Mouse (Mus musculus): ENCODE measurements around the gene Ccr3. TPM values are rescaled to one million over a fixed set of nuclear protein-coding genes. Genes with fewer than 3 reads are reported as not detected.
"Not testable (repeated sequence)": the region's sequence is repeated elsewhere in the genome, so short reads cannot be mapped to it uniquely, and the experiment has no call there.

The Ccr3 gene
- total RNA-seq, 1 experiment, result not detected

DNA sequence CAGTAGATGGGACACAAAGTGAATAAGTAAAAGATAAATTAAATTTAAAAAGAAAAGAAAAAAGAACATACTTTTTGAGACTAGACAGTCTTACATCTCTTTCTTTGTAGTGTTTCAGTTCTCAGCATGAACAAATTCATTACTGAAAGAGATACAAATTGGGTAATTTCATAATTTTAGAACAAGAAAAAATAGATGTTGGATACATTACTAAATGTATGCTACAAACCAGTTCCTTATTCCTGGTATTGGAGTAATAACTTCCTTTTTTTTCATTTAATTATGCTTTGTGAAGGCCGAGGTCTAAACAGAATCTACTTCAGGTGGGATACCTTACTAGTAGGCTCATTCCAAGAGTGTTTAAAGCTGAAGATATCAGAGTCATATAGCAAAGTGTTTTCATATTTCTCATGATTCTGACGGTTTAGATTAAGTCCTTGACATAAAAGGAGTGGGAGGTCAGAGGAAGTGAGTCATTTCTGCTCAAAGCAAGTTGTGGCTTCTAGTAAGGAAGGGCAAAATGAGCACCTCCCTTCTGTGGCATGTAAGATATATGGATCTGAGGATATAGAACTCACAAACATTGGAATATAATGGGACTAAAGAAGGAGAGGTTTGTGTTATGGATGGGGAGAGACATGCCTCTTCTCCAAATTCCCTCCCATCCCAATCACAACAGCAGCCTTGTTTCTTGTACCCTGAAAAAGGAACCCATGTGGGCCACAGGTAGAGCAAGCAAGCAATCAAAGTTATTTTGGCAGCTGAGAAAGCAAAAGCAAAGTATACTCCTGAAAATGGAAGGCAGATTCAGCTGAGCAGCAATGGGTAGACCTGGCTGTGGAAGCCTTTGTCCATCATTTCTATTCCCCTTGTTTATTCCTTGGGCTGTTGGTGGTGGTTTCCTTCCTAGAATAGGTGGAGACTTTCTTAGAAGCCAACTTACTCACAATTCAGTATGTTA lies 46.6 kb downstream of the Ccr3 start:
- Histone ChIP-seq H3K27ac (ENCODE audit: insufficient read depth, low read depth, low read length, poor library complexity, severe bottlenecking) (no peak overlapping the region), H3K4me3 (ENCODE audit: insufficient read depth in 1 of 2, low read depth in 1 of 2, low read length in 2 of 2, poor library complexity in 1 of 2, severe bottlenecking in 1 of 2) (no peak overlapping the region), H3K9me3 (ENCODE audit: control insufficient read depth, insufficient read depth, low read depth, low read length) (no peaks in the 10 kb centered on the region), H3K4me1 (ENCODE audit: control insufficient read depth in 2 of 2, insufficient read depth in 2 of 2, low read length in 2 of 2, poor library complexity in 1 of 2) (no peaks in the 10 kb centered on the region), H3K9ac (ENCODE audit: insufficient read depth, low read depth, low read length, poor library complexity, severe bottlenecking) (no peak overlapping the region), H3K36me3 (ENCODE audit: control insufficient read depth, insufficient read depth, low read length, poor library complexity, severe bottlenecking) (no peaks in the 10 kb centered on the region)
- TF ChIP-seq ZC3H11A (IDR thresholded peaks at IDR 0.05; ENCODE audit: borderline replicate concordance, low read depth, low read length) (no peak), CHD2 (IDR thresholded peaks at IDR 0.05; ENCODE audit: low read depth, low read length) (no peak), ZNF384 (IDR thresholded peaks at IDR 0.05; ENCODE audit: low read depth, low read length) (no peak), HCFC1 (IDR thresholded peaks at IDR 0.05; ENCODE audit: borderline replicate concordance, insufficient read depth, low read length) (no peak)
- in situ Hi-C loops (cut with MboI; ENCODE audit: low sequenced_read_pairs in 2 of 2, unreplicated experiment in 2 of 2), result no loop called here
- DNase-seq (ENCODE audit: low read depth, low spot score), result no peak

DNA sequence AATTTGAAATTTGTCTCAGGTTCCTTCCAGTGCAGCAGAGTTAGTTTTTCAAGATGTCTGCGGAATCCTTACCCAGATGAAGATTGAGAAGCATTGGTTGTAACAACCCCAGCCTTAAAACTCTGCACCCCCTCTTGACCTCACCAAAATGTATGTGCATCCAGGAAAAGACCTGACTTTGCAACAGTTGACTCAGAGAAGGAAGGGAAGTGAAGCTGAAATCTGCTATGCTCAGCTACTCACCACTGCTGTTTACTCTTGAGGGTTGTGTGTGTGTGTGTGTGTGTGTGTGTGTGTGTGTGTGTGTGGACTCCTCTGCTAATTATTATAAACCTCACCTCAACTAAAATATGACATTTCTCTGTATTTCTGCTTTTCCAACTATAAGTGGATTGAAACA lies 49.7 kb downstream of the Ccr3 start:
- no peak overlapping the region for H3K27ac ChIP-seq (ENCODE audit: insufficient read depth, low read depth, low read length, poor library complexity, severe bottlenecking)
- DNase-seq (ENCODE audit: low read depth, low spot score), result no peak
- no peak overlapping the region for H3K4me3 ChIP-seq (ENCODE audit: insufficient read depth in 1 of 2, low read depth in 1 of 2, low read length in 2 of 2, poor library complexity in 1 of 2, severe bottlenecking in 1 of 2)
- in situ Hi-C loops (cut with MboI; ENCODE audit: low sequenced_read_pairs in 2 of 2, unreplicated experiment in 2 of 2), result no loop called here
- H3K9me3 ChIP-seq (ENCODE audit: control insufficient read depth, insufficient read depth, low read depth, low read length), result no peaks in the 10 kb centered on the region
- H3K36me3 ChIP-seq (ENCODE audit: control insufficient read depth, insufficient read depth, low read length, poor library complexity, severe bottlenecking), result no peaks in the 10 kb centered on the region
- TF ChIP-seq CHD2 (IDR thresholded peaks at IDR 0.05; ENCODE audit: low read depth, low read length), result no peak
- TF ChIP-seq ZC3H11A (IDR thresholded peaks at IDR 0.05; ENCODE audit: borderline replicate concordance, low read depth, low read length), result no peak
- no peak for TF ChIP-seq ZNF384 (IDR thresholded peaks at IDR 0.05; ENCODE audit: low read depth, low read length)
- no peak for TF ChIP-seq MAFK (IDR thresholded peaks at IDR 0.05; ENCODE audit: insufficient read depth, low read depth, low read length)
- no peak for TF ChIP-seq HCFC1 (IDR thresholded peaks at IDR 0.05; ENCODE audit: borderline replicate concordance, insufficient read depth, low read length)
- H3K4me1 ChIP-seq (ENCODE audit: control insufficient read depth in 2 of 2, insufficient read depth in 2 of 2, low read length in 2 of 2, poor library complexity in 1 of 2), result no peaks in the 10 kb centered on the region
- no peak overlapping the region for H3K9ac ChIP-seq (ENCODE audit: insufficient read depth, low read depth, low read length, poor library complexity, severe bottlenecking)

DNA sequence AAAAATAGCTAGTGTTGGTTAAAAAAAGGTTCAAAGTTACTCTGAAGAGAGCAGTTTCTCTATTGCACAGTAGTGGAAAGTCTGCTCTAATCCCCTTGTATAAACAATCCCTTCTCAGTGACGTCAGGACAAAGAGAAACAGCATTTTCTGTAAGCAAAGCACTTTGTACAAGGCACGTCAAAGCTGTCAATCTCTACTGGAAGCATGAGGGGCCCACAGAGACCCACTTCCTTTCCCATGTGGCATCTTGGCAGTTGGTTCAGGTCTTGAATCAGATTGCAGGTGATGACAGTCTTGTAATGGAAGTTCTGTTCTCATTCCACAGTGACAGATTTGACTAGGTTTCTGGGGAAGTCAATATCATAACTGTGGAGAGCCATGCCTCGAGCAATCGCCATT lies 58.0 kb downstream of the Ccr3 start:
- in situ Hi-C loops (cut with MboI; ENCODE audit: low sequenced_read_pairs in 2 of 2, unreplicated experiment in 2 of 2), result no loop called here
- TF ChIP-seq HCFC1 (IDR thresholded peaks at IDR 0.05; ENCODE audit: borderline replicate concordance, insufficient read depth, low read length), result no peak
- TF ChIP-seq MAFK (IDR thresholded peaks at IDR 0.05; ENCODE audit: insufficient read depth, low read depth, low read length), result no peak
- Histone ChIP-seq H3K4me3 (ENCODE audit: insufficient read depth in 1 of 2, low read depth in 1 of 2, low read length in 2 of 2, poor library complexity in 1 of 2, severe bottlenecking in 1 of 2) (no peak overlapping the region), H3K36me3 (ENCODE audit: control insufficient read depth, insufficient read depth, low read length, poor library complexity, severe bottlenecking) (no peaks in the 10 kb centered on the region), H3K4me1 (ENCODE audit: control insufficient read depth in 2 of 2, insufficient read depth in 2 of 2, low read length in 2 of 2, poor library complexity in 1 of 2) (no peaks in the 10 kb centered on the region), H3K9me3 (ENCODE audit: control insufficient read depth, insufficient read depth, low read depth, low read length) (no peaks in the 10 kb centered on the region), H3K9ac (ENCODE audit: insufficient read depth, low read depth, low read length, poor library complexity, severe bottlenecking) (no peak overlapping the region), H3K27ac (ENCODE audit: insufficient read depth, low read depth, low read length, poor library complexity, severe bottlenecking) (no peak overlapping the region)
- DNase-seq (ENCODE audit: low read depth, low spot score), result no peak

DNA sequence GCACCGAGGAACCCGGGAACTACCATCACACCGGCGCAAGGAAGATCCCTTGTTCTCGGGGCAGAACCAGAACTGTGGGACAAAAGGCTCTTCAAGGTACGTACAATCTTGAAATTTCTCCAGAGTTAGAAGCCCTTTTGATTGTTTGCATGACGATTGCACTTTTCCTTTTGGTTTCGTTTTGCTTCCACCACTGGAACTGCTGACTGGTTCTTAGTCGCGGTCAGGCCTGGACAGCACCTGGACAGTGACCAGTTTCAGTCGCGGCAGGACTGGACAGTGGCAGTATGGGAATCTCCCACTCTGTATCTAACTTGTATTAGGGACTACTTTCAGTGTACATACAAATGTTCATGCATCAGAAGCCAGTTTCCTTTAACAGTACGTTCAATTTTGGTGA lies 58.7 kb downstream of the Ccr3 start:
- DNase-seq (ENCODE audit: low read depth, low spot score); in situ Hi-C loops (cut with MboI; ENCODE audit: low sequenced_read_pairs in 2 of 2, unreplicated experiment in 2 of 2); H3K36me3 ChIP-seq (ENCODE audit: control insufficient read depth, insufficient read depth, low read length, poor library complexity, severe bottlenecking); H3K4me3 ChIP-seq (ENCODE audit: insufficient read depth in 1 of 2, low read depth in 1 of 2, low read length in 2 of 2, poor library complexity in 1 of 2, severe bottlenecking in 1 of 2); H3K9ac ChIP-seq (ENCODE audit: insufficient read depth, low read depth, low read length, poor library complexity, severe bottlenecking); H3K27ac ChIP-seq (ENCODE audit: insufficient read depth, low read depth, low read length, poor library complexity, severe bottlenecking); H3K4me1 ChIP-seq (ENCODE audit: control insufficient read depth in 2 of 2, insufficient read depth in 2 of 2, low read length in 2 of 2, poor library complexity in 1 of 2); H3K9me3 ChIP-seq (ENCODE audit: control insufficient read depth, insufficient read depth, low read depth, low read length): not testable (repeated sequence)

Other genes starting within 250 kb of the Ccr3 start
- gene Cxcr6, start 215.5 kb upstream of the Ccr3 start, total RNA-seq (2012; rRNA removed), result 0.16 and 1.3 TPM in 2 replicates
- gene Fyco1, start 170.1 kb upstream of the Ccr3 start, total RNA-seq (2012; rRNA removed), result 7.9 and 11.8 TPM in 2 replicates
- gene Xcr1, start 159.9 kb upstream of the Ccr3 start, total RNA-seq (2012; rRNA removed), result 0.05 and 0.09 TPM in 2 replicates
- gene Ccr1, start 53.3 kb upstream of the Ccr3 start, total RNA-seq (2012; rRNA removed), result not detected in 2 replicates
- gene Ccr1l1, start 43.6 kb upstream of the Ccr3 start, total RNA-seq (2012; rRNA removed), result not detected in 2 replicates
- not detected in 2 replicates for gene Ccr2, start 80.0 kb downstream of the Ccr3 start, total RNA-seq (2012; rRNA removed)
- not detected in 2 replicates for gene Ccr5, start 99.6 kb downstream of the Ccr3 start, total RNA-seq (2012; rRNA removed)

Measured in ES-E14 (cell line).